20 mouse cellular contexts compared by ENCODE assay signal in genomic region chr12:53837408-53837807, GRCm38 (mm10).
DNase-seq lines count a peak whose midpoint lies in the region; ATAC-seq lines count a peak whose summit lies in the region.
"Had no signal": no experiment of that assay in that cellular context is flagged by ENCODE, and none has a peak within 500 bp of the region (broad histone marks: within the 10 kb centered on the region; RNA-seq: fewer than 3 reads in every experiment).

No protein-coding gene starts in this region.

- H3K4me3 ChIP-seq in erythroblast, embryonic 14.5 days (replicated peaks) = peak overlapping the region; percentile 37
- H3K4me3 ChIP-seq in midbrain, embryonic 13.5 days (replicated peaks) = no peak overlapping the region
- no peak overlapping the region for H3K4me3 ChIP-seq in midbrain, embryonic 10.5 days
- H3K4me3 ChIP-seq in liver, embryonic 15.5 days (replicated peaks) = peak overlapping the region; percentile 1; the same call in 1 of the 2 replicates
- no peak overlapping the region for H3K4me3 ChIP-seq in limb, embryonic 10.5 days
- H3K4me3 ChIP-seq: embryonic facial prominence, embryonic 13.5 days; forebrain, embryonic 10.5 days; limb, embryonic 15.5 days had no signal

- no peak for ATAC-seq in erythroblast, adult 5-6 weeks (replicated peaks; ENCODE audit: low FRiP score, poor library complexity, severe bottlenecking)
- ATAC-seq in midbrain, embryonic 13.5 days = no peak
- ATAC-seq in liver, embryonic 15.5 days (ENCODE audit: insufficient read depth) = peak; percentile 83

- H3K27ac ChIP-seq in midbrain, embryonic 13.5 days = peak overlapping the region; percentile 68; the same call in 1 of the 2 replicates
- no peak overlapping the region for H3K27ac ChIP-seq in midbrain, embryonic 10.5 days (replicated peaks)
- H3K27ac ChIP-seq in liver, embryonic 15.5 days (replicated peaks) = peak overlapping the region; percentile 93
- H3K27ac ChIP-seq in limb, embryonic 10.5 days = no peak overlapping the region
- H3K27ac ChIP-seq: embryonic facial prominence, embryonic 13.5 days; forebrain, embryonic 10.5 days; limb, embryonic 15.5 days had no signal

- H3K4me1 ChIP-seq in erythroblast, embryonic 14.5 days (ENCODE audit: control insufficient read depth) = peaks cover 80% of the 10 kb centered on the region
- H3K4me1 ChIP-seq in midbrain, embryonic 13.5 days (replicated peaks) = peaks cover 76% of the 10 kb centered on the region
- H3K4me1 ChIP-seq in midbrain, embryonic 10.5 days = peaks cover 48% of the 10 kb centered on the region
- peaks cover 78% of the 10 kb centered on the region for H3K4me1 ChIP-seq in liver, embryonic 15.5 days (replicated peaks)
- H3K4me1 ChIP-seq in limb, embryonic 10.5 days = peaks cover 26% of the 10 kb centered on the region

- no peak for DNase-seq in midbrain, embryonic 10.5 days (ENCODE audit: low spot score)
- peak; percentile 74 for DNase-seq in c-Kit-positive CD71-positive TER-119-positive erythroid progenitor cells, embryonic 14.5 days (ENCODE audit: low spot score)
- DNase-seq in frontal cortex, postnatal 25 days (ENCODE audit: low spot score in 2 of 2) = no peak
- no peak for DNase-seq in limb, embryonic 10.5 days (ENCODE audit: low spot score)
- DNase-seq: cerebellum, adult 11-12 months; cerebellum, postnatal 14 days; gastrocnemius, postnatal 10 days; heart, adult 11 months; heart, postnatal 4 days; lung, postnatal 10 days; right cerebral cortex, postnatal 25 days; thymus, postnatal 25 days had no signal

- H3K9me3 ChIP-seq in erythroblast, embryonic 14.5 days (ENCODE audit: control insufficient read depth, low read length) = no peaks in the 10 kb centered on the region
- no peaks in the 10 kb centered on the region for H3K9me3 ChIP-seq in midbrain, embryonic 13.5 days
- no peaks in the 10 kb centered on the region for H3K9me3 ChIP-seq in midbrain, embryonic 10.5 days (replicated peaks)
- H3K9me3 ChIP-seq in liver, embryonic 15.5 days (replicated peaks) = no peaks in the 10 kb centered on the region
- H3K9me3 ChIP-seq in limb, embryonic 10.5 days (replicated peaks) = no peaks in the 10 kb centered on the region
- H3K9me3 ChIP-seq: embryonic facial prominence, embryonic 13.5 days; forebrain, embryonic 10.5 days; limb, embryonic 15.5 days had no signal

- no peaks in the 10 kb centered on the region for H3K27me3 ChIP-seq in erythroblast, embryonic 14.5 days (ENCODE audit: control insufficient read depth)
- no peaks in the 10 kb centered on the region for H3K27me3 ChIP-seq in midbrain, embryonic 13.5 days
- H3K27me3 ChIP-seq in midbrain, embryonic 10.5 days (ENCODE audit: low read depth, poor library complexity, severe bottlenecking) = no peaks in the 10 kb centered on the region
- no peaks in the 10 kb centered on the region for H3K27me3 ChIP-seq in liver, embryonic 15.5 days
- peaks cover 5% of the 10 kb centered on the region; the same call in 1 of the 2 replicates for H3K27me3 ChIP-seq in limb, embryonic 10.5 days (ENCODE audit: low read depth, poor library complexity, severe bottlenecking)
- H3K27me3 ChIP-seq: embryonic facial prominence, embryonic 13.5 days; limb, embryonic 15.5 days had no signal

- no peaks in the 10 kb centered on the region for H3K36me3 ChIP-seq in erythroblast, embryonic 14.5 days (ENCODE audit: control insufficient read depth)
- no peaks in the 10 kb centered on the region for H3K36me3 ChIP-seq in midbrain, embryonic 13.5 days
- no peaks in the 10 kb centered on the region for H3K36me3 ChIP-seq in midbrain, embryonic 10.5 days
- no peaks in the 10 kb centered on the region for H3K36me3 ChIP-seq in liver, embryonic 15.5 days (replicated peaks)
- no peaks in the 10 kb centered on the region for H3K36me3 ChIP-seq in limb, embryonic 10.5 days
- H3K36me3 ChIP-seq: embryonic facial prominence, embryonic 13.5 days; forebrain, embryonic 10.5 days; G1E; limb, embryonic 15.5 days had no signal

- H3K4me2 ChIP-seq in midbrain, embryonic 13.5 days (replicated peaks) = no peak overlapping the region
- H3K4me2 ChIP-seq in liver, embryonic 15.5 days = peak overlapping the region; percentile 59
- H3K4me2 ChIP-seq: embryonic facial prominence, embryonic 13.5 days; limb, embryonic 15.5 days had no signal

- WGBS in midbrain, embryonic 13.5 days = 58% methylated on average over 15 of the region's 15 CpGs
- WGBS in midbrain, embryonic 10.5 days = 87% methylated on average over 15 of the region's 15 CpGs
- 25% methylated on average over 15 of the region's 15 CpGs for WGBS in liver, embryonic 15.5 days (ENCODE audit: insufficient replicate concordance)
- WGBS in limb, embryonic 10.5 days = 74% methylated on average over 15 of the region's 15 CpGs

- no peak overlapping the region for H3K9ac ChIP-seq in midbrain, embryonic 13.5 days (replicated peaks)
- peak overlapping the region; percentile 28; the same call in 1 of the 2 replicates for H3K9ac ChIP-seq in liver, embryonic 15.5 days
- H3K9ac ChIP-seq: embryonic facial prominence, embryonic 13.5 days; limb, embryonic 15.5 days had no signal

Comparison
In these comparisons a context has a peak if more than half of its experiments do, and no peak if none do; other contexts are left out.
1. H3K27ac ChIP-seq: peak in midbrain, embryonic 13.5 days (single experiment) and liver, embryonic 15.5 days (single experiment); none in midbrain, embryonic 10.5 days (single experiment) and limb, embryonic 10.5 days (single experiment).
2. H3K4me3 ChIP-seq: peak in erythroblast, embryonic 14.5 days (single experiment) and liver, embryonic 15.5 days (single experiment); none in midbrain, embryonic 13.5 days (single experiment), midbrain, embryonic 10.5 days (single experiment) and limb, embryonic 10.5 days (single experiment).